Mouse (Mus musculus): ENCODE data around the gene Aaas. TPM values are rescaled to one million over a fixed set of nuclear protein-coding genes. Genes with fewer than 3 reads are reported as not detected.

Gene Aaas
- polyA plus RNA-seq, 1 experiment from 2014 or later = 44.7 TPM

DNA sequence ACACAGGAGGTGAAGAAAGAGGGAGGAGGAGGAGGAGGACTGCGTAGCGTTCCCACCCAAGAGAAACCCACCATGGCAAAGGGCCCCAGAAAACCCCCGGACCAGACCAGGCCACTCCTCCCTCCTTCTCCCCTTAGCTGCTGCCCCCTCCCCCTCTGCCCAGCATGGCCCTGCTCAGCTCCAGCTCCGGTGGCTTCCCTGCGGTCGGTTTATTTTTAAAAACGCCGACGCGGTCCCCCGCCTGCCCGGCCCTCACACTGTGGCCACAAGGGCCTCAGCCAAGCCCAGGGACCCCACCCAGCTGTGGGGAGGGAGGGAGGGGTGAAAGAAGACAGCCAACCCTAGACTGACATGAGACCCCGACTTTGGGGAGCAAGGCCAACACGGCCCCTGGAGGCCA, 12.1 kb upstream of the Aaas start:
- 24% methylated on average over 14 of the region's 14 CpGs for WGBS
- no peak for ATAC-seq
- Histone ChIP-seq H3K4me1 (replicated peaks; ENCODE audit: control insufficient read depth, insufficient read depth, low read length) (peaks cover 15% of the 10 kb centered on the region), H3K27me3 (replicated peaks; ENCODE audit: control insufficient read depth, insufficient read depth, low read length) (peaks cover 23% of the 10 kb centered on the region), H3K4me2 (ENCODE audit: low read length) (no peak overlapping the region), H3K36me3 (ENCODE audit: control insufficient read depth, insufficient read depth) (no peaks in the 10 kb centered on the region), H3K27ac (ENCODE audit: low read length) (no peak overlapping the region), H3K4me3 (replicated peaks; ENCODE audit: low read length) (no peak overlapping the region), H3K9ac (replicated peaks; ENCODE audit: low read depth, low read length) (no peak overlapping the region), H3K9me3 (ENCODE audit: control insufficient read depth, low read length) (no peaks in the 10 kb centered on the region)

DNA sequence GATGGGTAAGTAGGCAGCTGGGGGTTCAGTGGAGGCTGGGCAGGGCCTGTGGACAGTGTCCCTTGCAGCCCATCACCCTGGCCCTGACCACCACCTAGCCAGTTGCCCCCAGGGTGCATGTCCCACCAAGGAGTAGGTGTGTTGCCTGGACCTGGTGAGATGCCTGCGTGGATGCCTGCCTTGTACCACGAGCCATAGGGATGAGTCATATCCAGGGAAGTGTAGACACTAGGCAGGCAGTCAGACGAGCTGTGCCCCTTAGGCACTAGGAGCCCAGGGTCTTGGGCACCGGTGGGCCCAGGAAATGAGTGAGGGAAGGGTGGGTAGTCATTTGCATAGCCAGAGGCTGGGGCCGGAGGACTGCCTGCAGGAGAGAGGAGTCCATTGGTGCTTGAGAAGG, 8.3 kb upstream of the Aaas start:
- Histone ChIP-seq H3K27ac (ENCODE audit: low read length) (no peak overlapping the region), H3K27me3 (replicated peaks; ENCODE audit: control insufficient read depth, insufficient read depth, low read length) (peaks cover 34% of the 10 kb centered on the region), H3K9me3 (ENCODE audit: control insufficient read depth, low read length) (no peaks in the 10 kb centered on the region), H3K9ac (replicated peaks; ENCODE audit: low read depth, low read length) (no peak overlapping the region), H3K4me1 (replicated peaks; ENCODE audit: control insufficient read depth, insufficient read depth, low read length) (peaks cover 19% of the 10 kb centered on the region), H3K4me3 (replicated peaks; ENCODE audit: low read length) (no peak overlapping the region), H3K36me3 (ENCODE audit: control insufficient read depth, insufficient read depth) (no peaks in the 10 kb centered on the region), H3K4me2 (ENCODE audit: low read length) (no peak overlapping the region)
- WGBS = 29% methylated on average over 5 of the region's 5 CpGs
- ATAC-seq = no peak

DNA sequence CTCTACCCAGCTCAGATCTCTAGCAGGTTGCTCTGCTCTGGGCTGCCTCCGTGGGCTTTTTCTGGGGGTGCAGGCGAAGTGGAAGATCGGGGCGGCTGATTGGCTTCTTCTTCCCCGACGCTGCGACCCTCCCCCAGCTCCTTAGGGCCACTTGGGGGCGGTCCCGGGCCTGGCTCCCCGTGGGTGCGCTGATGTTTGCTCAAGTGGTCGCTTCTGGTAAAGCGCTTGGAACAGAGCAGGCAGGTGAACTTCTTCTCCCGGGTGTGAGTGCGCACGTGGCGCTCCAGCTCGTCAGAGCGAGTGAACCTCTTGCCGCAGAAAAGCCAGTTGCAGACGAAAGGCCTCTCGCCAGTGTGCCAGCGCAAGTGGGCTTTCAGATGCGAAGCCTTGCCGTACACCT, 7.6 kb upstream of the Aaas start:
- no peak for ATAC-seq
- Histone ChIP-seq H3K27ac (ENCODE audit: low read length) (no peak overlapping the region), H3K36me3 (ENCODE audit: control insufficient read depth, insufficient read depth) (no peaks in the 10 kb centered on the region), H3K4me3 (replicated peaks; ENCODE audit: low read length) (no peak overlapping the region; the same call in 1 of the 2 replicates), H3K27me3 (replicated peaks; ENCODE audit: control insufficient read depth, insufficient read depth, low read length) (peaks cover 31% of the 10 kb centered on the region), H3K9ac (replicated peaks; ENCODE audit: low read depth, low read length) (no peak overlapping the region), H3K4me1 (replicated peaks; ENCODE audit: control insufficient read depth, insufficient read depth, low read length) (peaks cover 19% of the 10 kb centered on the region), H3K4me2 (ENCODE audit: low read length) (peak overlapping the region; percentile 30; the same call in 1 of the 2 replicates), H3K9me3 (ENCODE audit: control insufficient read depth, low read length) (no peaks in the 10 kb centered on the region)
- WGBS = 3% methylated on average over 25 of the region's 25 CpGs

DNA sequence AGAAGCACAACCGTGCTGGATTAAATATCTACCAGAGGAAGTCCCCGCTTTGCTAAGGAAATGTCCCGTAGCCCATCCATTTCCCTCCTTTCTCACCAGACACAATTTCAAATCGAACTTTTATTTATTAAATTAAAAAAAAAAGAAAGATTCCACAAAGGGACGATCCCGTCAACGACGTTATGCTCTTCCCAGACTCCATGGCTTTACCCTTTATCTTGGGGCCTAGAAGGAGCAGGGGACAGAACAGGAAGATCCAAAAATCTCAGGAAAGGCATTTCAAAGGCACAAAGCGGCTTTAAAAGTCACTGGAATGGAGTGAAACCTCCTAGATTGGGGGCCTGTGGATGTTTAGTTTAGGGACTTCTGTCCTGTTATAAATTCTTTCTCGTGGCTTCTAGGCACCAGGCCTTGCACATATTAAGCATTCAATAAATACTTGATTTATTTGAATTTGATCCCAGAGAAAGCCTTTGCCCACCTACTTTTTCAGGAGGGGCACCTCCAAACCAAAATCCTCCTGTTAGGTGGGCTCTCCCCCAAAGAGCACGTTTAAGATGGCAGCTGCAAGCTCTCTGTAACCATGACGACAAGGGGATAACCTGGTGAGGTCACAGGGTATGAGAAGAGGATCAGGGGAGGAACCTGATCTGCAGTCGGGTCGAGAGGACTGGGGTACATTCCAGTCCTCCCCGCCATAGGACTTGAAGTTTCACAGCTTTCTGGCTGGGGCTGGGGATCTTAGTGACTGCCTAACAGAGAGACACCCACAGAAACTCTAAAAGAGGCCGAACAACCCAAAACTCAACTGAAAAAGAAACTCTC, 6.1 kb upstream of the Aaas start:
- WGBS = 37% methylated on average over 16 of the region's 16 CpGs

DNA sequence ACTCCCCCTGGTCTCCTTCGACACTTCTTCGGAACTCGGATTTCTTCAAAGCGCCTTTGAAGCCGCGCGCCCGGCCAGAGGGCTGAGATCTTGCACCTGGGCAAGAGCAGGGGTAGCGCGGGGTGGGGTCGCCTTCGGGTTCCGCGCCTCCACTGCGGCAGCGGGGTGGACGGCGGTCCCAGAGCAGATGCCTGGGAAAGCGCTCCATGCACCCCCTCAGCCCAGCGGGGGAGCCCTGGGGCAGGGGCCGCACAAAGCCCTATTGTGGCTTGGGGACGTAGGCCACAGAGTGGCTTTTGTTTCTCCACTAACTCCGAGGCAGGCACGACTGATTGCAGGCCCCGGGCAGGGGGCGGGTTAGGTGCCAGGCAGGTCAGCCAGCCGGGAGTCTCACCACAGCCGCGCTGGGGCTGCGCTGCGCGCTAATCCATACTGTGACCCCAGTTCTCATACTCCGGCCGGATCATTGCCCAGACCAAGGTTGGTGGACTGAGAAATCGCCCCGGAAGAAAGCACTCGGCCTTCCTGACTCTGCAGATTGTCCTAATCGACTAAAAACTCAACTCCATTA, 5.4 kb upstream of the Aaas start:
- H3K9ac ChIP-seq (replicated peaks; ENCODE audit: low read depth, low read length) = peak overlapping the region; percentile 65
- H3K9me3 ChIP-seq (ENCODE audit: control insufficient read depth, low read length) = no peaks in the 10 kb centered on the region
- H3K27ac ChIP-seq (ENCODE audit: low read length) = no peak overlapping the region
- H3K36me3 ChIP-seq (ENCODE audit: control insufficient read depth, insufficient read depth) = no peaks in the 10 kb centered on the region
- peak; percentile 36 for ATAC-seq
- peak overlapping the region; percentile 90 for H3K4me2 ChIP-seq (ENCODE audit: low read length)
- H3K27me3 ChIP-seq (replicated peaks; ENCODE audit: control insufficient read depth, insufficient read depth, low read length) = peaks cover 30% of the 10 kb centered on the region
- 1% methylated on average over 38 of the region's 38 CpGs for WGBS
- peak overlapping the region; percentile 51 for H3K4me3 ChIP-seq (replicated peaks; ENCODE audit: low read length)
- peaks cover 22% of the 10 kb centered on the region for H3K4me1 ChIP-seq (replicated peaks; ENCODE audit: control insufficient read depth, insufficient read depth, low read length)

More for the DNA sequence above, 6.1 kb upstream of the Aaas start:
- H3K27ac ChIP-seq (ENCODE audit: low read length) = no peak overlapping the region
- ATAC-seq = no peak
- H3K4me2 ChIP-seq (ENCODE audit: low read length) = no peak overlapping the region
- H3K4me1 ChIP-seq (replicated peaks; ENCODE audit: control insufficient read depth, insufficient read depth, low read length) = peaks cover 19% of the 10 kb centered on the region
- H3K36me3 ChIP-seq (ENCODE audit: control insufficient read depth, insufficient read depth) = no peaks in the 10 kb centered on the region
- H3K27me3 ChIP-seq (replicated peaks; ENCODE audit: control insufficient read depth, insufficient read depth, low read length) = peaks cover 30% of the 10 kb centered on the region
- no peaks in the 10 kb centered on the region for H3K9me3 ChIP-seq (ENCODE audit: control insufficient read depth, low read length)
- no peak overlapping the region for H3K4me3 ChIP-seq (replicated peaks; ENCODE audit: low read length)
- no peak overlapping the region for H3K9ac ChIP-seq (replicated peaks; ENCODE audit: low read depth, low read length)

DNA sequence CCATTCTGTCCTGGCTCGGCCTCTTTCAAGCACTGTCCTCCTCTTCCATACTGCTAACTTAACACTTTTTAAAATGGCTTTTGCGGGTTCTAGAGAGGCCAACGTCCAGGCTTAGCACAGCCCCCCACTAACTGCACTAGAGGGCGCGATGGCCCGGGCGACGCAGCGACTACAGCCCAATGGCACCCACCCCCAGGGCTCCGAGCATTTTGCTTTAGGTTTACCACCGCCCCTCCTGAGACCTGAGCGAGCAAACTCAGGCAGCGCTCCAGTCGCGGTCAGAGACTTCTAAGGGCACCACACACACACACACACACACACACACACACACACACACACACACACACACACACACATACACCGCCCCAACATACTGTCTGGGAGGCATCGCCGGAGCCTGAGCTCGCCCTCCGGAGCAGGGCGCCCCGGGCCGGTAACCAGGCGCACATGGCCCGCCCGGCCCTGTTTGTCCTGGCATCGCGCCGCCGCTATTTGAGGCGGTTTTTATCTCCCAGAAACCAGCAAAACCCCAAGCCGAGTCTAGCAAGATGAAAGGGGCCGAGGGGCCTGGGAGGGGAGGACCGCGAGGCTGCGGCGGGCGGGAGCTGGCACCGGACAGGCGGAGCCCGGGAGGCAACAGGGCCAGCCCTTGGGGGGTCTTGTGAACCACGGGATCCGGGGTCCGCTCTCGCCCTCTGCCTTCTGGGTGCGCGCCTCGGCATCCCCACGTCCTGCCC, 4.7 kb upstream of the Aaas start:
- Histone ChIP-seq H3K9ac (replicated peaks; ENCODE audit: low read depth, low read length) (peak overlapping the region; percentile 65), H3K27ac (ENCODE audit: low read length) (no peak overlapping the region), H3K36me3 (ENCODE audit: control insufficient read depth, insufficient read depth) (no peaks in the 10 kb centered on the region), H3K9me3 (ENCODE audit: control insufficient read depth, low read length) (no peaks in the 10 kb centered on the region), H3K4me1 (replicated peaks; ENCODE audit: control insufficient read depth, insufficient read depth, low read length) (peaks cover 23% of the 10 kb centered on the region), H3K27me3 (replicated peaks; ENCODE audit: control insufficient read depth, insufficient read depth, low read length) (peaks cover 30% of the 10 kb centered on the region), H3K4me3 (replicated peaks; ENCODE audit: low read length) (peak overlapping the region; percentile 51), H3K4me2 (ENCODE audit: low read length) (peak overlapping the region; percentile 90)
- under 1% methylated on average over 49 of the region's 49 CpGs for WGBS
- peak; percentile 55 for ATAC-seq

DNA sequence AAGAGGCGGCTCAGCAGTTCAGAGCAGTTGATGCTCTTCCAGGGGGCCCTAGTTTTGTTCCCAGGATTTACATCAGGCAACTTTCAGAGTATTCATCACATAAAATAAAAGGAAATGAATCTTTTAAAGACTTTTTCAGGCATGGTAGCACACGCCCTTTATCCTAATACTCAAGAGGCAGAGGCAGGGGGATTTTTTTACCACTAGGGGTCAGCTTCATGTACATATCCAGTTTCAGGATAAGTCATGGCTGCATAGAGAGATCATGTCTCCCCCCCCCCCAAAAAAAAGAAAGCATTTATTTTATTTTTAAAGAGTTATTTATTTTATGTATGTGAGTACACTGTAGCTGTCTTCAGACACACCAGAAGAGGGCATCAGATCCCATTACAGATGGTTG, 3.4 kb upstream of the Aaas start:
- whole genome bisulfite sequencing = 79% methylated on average over 2 of the region's 2 CpGs
- Histone ChIP-seq H3K36me3 (ENCODE audit: control insufficient read depth, insufficient read depth) (no peaks in the 10 kb centered on the region), H3K4me1 (replicated peaks; ENCODE audit: control insufficient read depth, insufficient read depth, low read length) (peaks cover 29% of the 10 kb centered on the region), H3K27me3 (replicated peaks; ENCODE audit: control insufficient read depth, insufficient read depth, low read length) (peaks cover 27% of the 10 kb centered on the region), H3K27ac (ENCODE audit: low read length) (no peak overlapping the region), H3K4me3 (replicated peaks; ENCODE audit: low read length) (no peak overlapping the region), H3K9ac (replicated peaks; ENCODE audit: low read depth, low read length) (no peak overlapping the region), H3K9me3 (ENCODE audit: control insufficient read depth, low read length) (no peaks in the 10 kb centered on the region), H3K4me2 (ENCODE audit: low read length) (no peak overlapping the region)
- ATAC-seq = no peak

DNA sequence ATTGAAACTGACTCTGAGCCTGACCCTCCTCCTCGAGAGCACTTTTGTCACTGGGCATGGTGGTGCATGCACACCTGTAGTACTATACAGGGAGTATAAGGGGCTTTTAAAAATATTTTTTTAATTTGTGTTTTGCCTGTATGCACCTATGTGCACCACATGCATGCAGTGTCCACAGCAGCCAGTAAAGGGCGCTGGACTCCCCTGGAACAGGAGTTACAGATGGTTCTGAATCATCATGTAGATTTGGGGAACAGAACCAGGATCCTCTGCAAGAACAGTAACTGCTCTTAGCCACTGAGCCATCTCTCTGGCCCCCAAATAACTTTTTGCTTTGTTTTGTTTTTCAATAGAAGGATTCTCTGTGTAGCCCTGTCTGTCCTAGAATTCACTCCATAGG, 1.6 kb upstream of the Aaas start:
- WGBS = 57% methylated on average over 2 of the region's 2 CpGs

DNA sequence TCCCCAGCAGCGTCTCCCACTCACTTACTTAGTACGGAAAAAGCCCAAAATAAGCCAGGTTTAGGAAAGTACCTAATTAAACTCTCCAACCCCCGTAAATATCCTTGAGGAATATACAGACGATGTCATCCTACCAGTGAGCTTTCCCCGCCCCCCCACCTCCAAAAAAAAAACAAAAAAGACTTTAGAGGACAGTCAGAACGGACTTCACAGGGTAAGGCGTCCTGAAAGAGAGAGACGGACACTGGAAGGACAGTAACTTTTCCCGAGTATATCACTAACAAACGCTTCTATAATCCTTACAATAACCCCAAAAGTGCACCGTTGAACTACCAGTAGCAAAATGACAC, 346 bp upstream of the Aaas start:
- 9% methylated on average over 11 of the region's 11 CpGs for WGBS
- Histone ChIP-seq H3K4me2 (ENCODE audit: low read length) (peak overlapping the region; percentile 84), H3K4me3 (replicated peaks; ENCODE audit: low read length) (peak overlapping the region; percentile 54), H3K27ac (ENCODE audit: low read length) (no peak overlapping the region), H3K27me3 (replicated peaks; ENCODE audit: control insufficient read depth, insufficient read depth, low read length) (no peaks in the 10 kb centered on the region), H3K9ac (replicated peaks; ENCODE audit: low read depth, low read length) (peak overlapping the region; percentile 41), H3K9me3 (ENCODE audit: control insufficient read depth, low read length) (no peaks in the 10 kb centered on the region), H3K36me3 (ENCODE audit: control insufficient read depth, insufficient read depth) (no peaks in the 10 kb centered on the region), H3K4me1 (replicated peaks; ENCODE audit: control insufficient read depth, insufficient read depth, low read length) (peaks cover 21% of the 10 kb centered on the region)
- ATAC-seq = peak; percentile 32

More for the DNA sequence above, 1.6 kb upstream of the Aaas start:
- H3K4me3 ChIP-seq (replicated peaks; ENCODE audit: low read length) = no peak overlapping the region
- no peak overlapping the region for H3K4me2 ChIP-seq (ENCODE audit: low read length)
- H3K9me3 ChIP-seq (ENCODE audit: control insufficient read depth, low read length) = no peaks in the 10 kb centered on the region
- no peak for ATAC-seq
- H3K36me3 ChIP-seq (ENCODE audit: control insufficient read depth, insufficient read depth) = no peaks in the 10 kb centered on the region
- H3K4me1 ChIP-seq (replicated peaks; ENCODE audit: control insufficient read depth, insufficient read depth, low read length) = peaks cover 22% of the 10 kb centered on the region
- no peak overlapping the region for H3K9ac ChIP-seq (replicated peaks; ENCODE audit: low read depth, low read length)
- H3K27ac ChIP-seq (ENCODE audit: low read length) = no peak overlapping the region
- peaks cover 11% of the 10 kb centered on the region for H3K27me3 ChIP-seq (replicated peaks; ENCODE audit: control insufficient read depth, insufficient read depth, low read length)

All from forebrain, embryonic 16.5 days (tissue).